8 mouse cellular contexts compared by ENCODE assay signal in genomic region chr13:46726288-46727037, GRCm38 (mm10). TPM values are rescaled to one million over a fixed set of nuclear protein-coding genes. Genes with fewer than 3 reads are reported as not detected.
DNase-seq lines count a peak whose midpoint lies in the region; ATAC-seq and TF ChIP-seq lines count a peak whose summit lies in the region.

No protein-coding gene starts in this region.

- peak overlapping the region; percentile 96 for H3K9ac ChIP-seq in heart, embryonic 14.5 days (ENCODE audit: low read length)
- peak overlapping the region; percentile 83 for H3K9ac ChIP-seq in CH12.LX (ENCODE audit: insufficient read depth, low read depth)
- peak overlapping the region; percentile 97 for H3K9ac ChIP-seq in heart, embryonic 15.5 days
- peak overlapping the region; percentile 98 for H3K9ac ChIP-seq in liver, embryonic 13.5 days

- TF ChIP-seq POLR2A in CH12.LX (IDR thresholded peaks at IDR 0.05; ENCODE audit: low read depth, low read length), result no peak; the same call in 1 of the 2 replicates

- ATAC-seq in heart, embryonic 14.5 days (ENCODE audit: insufficient number of reproducible peaks, insufficient read depth, low FRiP score, low read depth), result no peak
- ATAC-seq in heart, embryonic 15.5 days (replicated peaks; ENCODE audit: insufficient number of reproducible peaks, insufficient read depth, low FRiP score, low read depth), result no peak
- no peak for ATAC-seq in liver, embryonic 13.5 days (ENCODE audit: low read depth)

- in situ Hi-C loops in CH12.LX (cut with MboI; ENCODE audit: low pct_ligation_motif_present, low pct_unique_long_range_greater_than_20kb, low sequenced_read_pairs), result no loop called here

- TF ChIP-seq RAD21 in CH12.LX (IDR thresholded peaks at IDR 0.05; ENCODE audit: low read depth, low read length), result no peak

- H3K36me3 ChIP-seq in heart, embryonic 14.5 days (ENCODE audit: control insufficient read depth, insufficient read depth, low read length), result no peaks in the 10 kb centered on the region
- H3K36me3 ChIP-seq in CH12.LX (replicated peaks in 1 of 2; ENCODE audit: control insufficient read depth in 1 of 2, insufficient read depth in 1 of 2, low read length in 1 of 2), result no peaks in the 10 kb centered on the region
- H3K36me3 ChIP-seq in heart, embryonic 15.5 days, result no peaks in the 10 kb centered on the region
- no peaks in the 10 kb centered on the region for H3K36me3 ChIP-seq in liver, embryonic 13.5 days

- DNase-seq in heart, adult 9 months (ENCODE audit: low spot score in 2 of 2), result no peak
- peak; percentile 41 for DNase-seq in CH12.LX (ENCODE audit: extremely low read depth)
- DNase-seq in c-Kit-negative CD71-positive TER-119-positive erythroid progenitor cells, embryonic 14.5 days (ENCODE audit: low read depth, low spot score), result peak; percentile 45
- no peak for DNase-seq in liver, embryonic 13.5 days
- DNase-seq in right cerebral cortex, postnatal 4 days, result peak; percentile 34
- DNase-seq in adrenal gland, postnatal 25 days, result no peak

- peak overlapping the region; percentile 90 to 99 for H3K4me3 ChIP-seq in heart, embryonic 14.5 days (ENCODE audit: control insufficient read depth in 1 of 2, insufficient read depth in 1 of 2, low read depth in 1 of 2, low read length in 2 of 2)
- peak overlapping the region; percentile 81 to 96 (median 86) for H3K4me3 ChIP-seq in CH12.LX (replicated peaks in 1 of 3; ENCODE audit: low read depth in 2 of 3, low read length in 2 of 3, poor library complexity in 1 of 3)
- H3K4me3 ChIP-seq in heart, embryonic 15.5 days, result peak overlapping the region; percentile 99
- H3K4me3 ChIP-seq in liver, embryonic 13.5 days (replicated peaks), result peak overlapping the region; percentile 99

- no peak for TF ChIP-seq EP300 in CH12.LX (IDR thresholded peaks at IDR 0.05; ENCODE audit: low read length)

- WGBS in heart, embryonic 14.5 days, result under 1% methylated on average over 30 of the region's 30 CpGs
- under 1% methylated on average over 30 of the region's 30 CpGs for WGBS in heart, embryonic 15.5 days
- WGBS in liver, embryonic 13.5 days (ENCODE audit: insufficient replicate concordance), result under 1% methylated on average over 30 of the region's 30 CpGs

- H3K27me3 ChIP-seq in heart, embryonic 14.5 days (ENCODE audit: control insufficient read depth, insufficient read depth, low read length), result no peaks in the 10 kb centered on the region
- no peaks in the 10 kb centered on the region for H3K27me3 ChIP-seq in CH12.LX (replicated peaks)
- no peaks in the 10 kb centered on the region for H3K27me3 ChIP-seq in heart, embryonic 15.5 days
- no peaks in the 10 kb centered on the region for H3K27me3 ChIP-seq in liver, embryonic 13.5 days

- peak in 1 of 2 experiments; percentile 31; a peak in 2 of 4 replicates for TF ChIP-seq CTCF in CH12.LX (conservative IDR thresholded peaks at IDR 0.05 in 1 of 2, IDR thresholded peaks at IDR 0.05 in 1 of 2; ENCODE audit: low read depth in 2 of 2, low read length in 2 of 2)

- peak overlapping the region; percentile 87 for H3K4me2 ChIP-seq in heart, embryonic 14.5 days (ENCODE audit: low read length)
- H3K4me2 ChIP-seq in CH12.LX (ENCODE audit: insufficient read depth, low read depth, poor library complexity, severe bottlenecking), result peak overlapping the region; percentile 33
- peak overlapping the region; percentile 84 for H3K4me2 ChIP-seq in heart, embryonic 15.5 days
- peak overlapping the region; percentile 77 for H3K4me2 ChIP-seq in liver, embryonic 13.5 days

- dilution Hi-C loops in CH12.LX (cut with MboI; ENCODE audit: extremely low pct_ligation_motif_present, extremely low pct_unique_long_range_greater_than_20kb, low sequenced_read_pairs), result no loop called here

- no peaks in the 10 kb centered on the region for H3K9me3 ChIP-seq in heart, embryonic 14.5 days (ENCODE audit: control insufficient read depth, low read length)
- no peaks in the 10 kb centered on the region for H3K9me3 ChIP-seq in CH12.LX (replicated peaks; ENCODE audit: low read length)
- no peaks in the 10 kb centered on the region for H3K9me3 ChIP-seq in heart, embryonic 15.5 days (replicated peaks)
- H3K9me3 ChIP-seq in liver, embryonic 13.5 days (replicated peaks), result no peaks in the 10 kb centered on the region

- H3K4me1 ChIP-seq in heart, embryonic 14.5 days (ENCODE audit: control insufficient read depth in 2 of 2, insufficient read depth in 2 of 2, low read length in 2 of 2), result peaks cover 0 to 17% of the 10 kb centered on the region in 2 experiments; a peak in 2 of 4 replicates
- H3K4me1 ChIP-seq in CH12.LX (ENCODE audit: control insufficient read depth in 1 of 2, insufficient read depth in 2 of 2), result peaks cover 0 to 23% of the 10 kb centered on the region in 2 experiments; a peak in 2 of 4 replicates
- H3K4me1 ChIP-seq in heart, embryonic 15.5 days (replicated peaks), result peaks cover 19% of the 10 kb centered on the region
- H3K4me1 ChIP-seq in liver, embryonic 13.5 days (replicated peaks), result peaks cover 41% of the 10 kb centered on the region

- peak overlapping the region; percentile 91 to 97 for H3K27ac ChIP-seq in heart, embryonic 14.5 days (replicated peaks in 1 of 2; ENCODE audit: control insufficient read depth in 1 of 2, insufficient read depth in 1 of 2, low read depth in 2 of 2, low read length in 2 of 2)
- peak overlapping the region; percentile 77 for H3K27ac ChIP-seq in CH12.LX (ENCODE audit: insufficient read depth, low read depth)
- H3K27ac ChIP-seq in heart, embryonic 15.5 days, result peak overlapping the region; percentile 97
- H3K27ac ChIP-seq in liver, embryonic 13.5 days, result peak overlapping the region; percentile 99

- H3K79me2 ChIP-seq in CH12.LX (replicated peaks; ENCODE audit: control insufficient read depth, extremely low read depth, insufficient read depth, poor library complexity, severe bottlenecking), result peaks cover 51% of the 10 kb centered on the region

TF ChIP-seq in CH12.LX, 34 proteins besides CTCF, POLR2A, EP300 and RAD21:
- TF ChIP-seq TBP (conservative IDR thresholded peaks at IDR 0.05; ENCODE audit: low read depth, low read length) (0 out of 2 replicates have a peak, but pooled peaks have one; percentile 21), CHD1 (IDR thresholded peaks at IDR 0.05; ENCODE audit: low read depth, low read length) (peak; percentile 90), ZKSCAN1 (IDR thresholded peaks at IDR 0.05; ENCODE audit: borderline replicate concordance, low read depth, low read length) (no peak)

RNA-seq across cellular contexts. Expression of gene Nup153, which starts 1.3 kb away (rescaled TPM):
- polyA plus RNA-seq in heart, embryonic 14.5 days (2014; fragmentation: Nextera tagmentation; extraction: Ambion mirVana), result 16.4 and 18.8 TPM in 2 replicates
- total RNA-seq in CH12.LX (2012; rRNA removed) (60.6 and 73.6 TPM in 2 replicates), CH12.LX (2014; rRNA removed) (91.3 and 91.5 TPM in 2 replicates)
- polyA plus RNA-seq in CH12.LX (2012; ENCODE audit: insufficient read length, low read depth), result 79.2 and 118 TPM in 2 replicates
- 10.3 and 14.3 TPM in 2 replicates for polyA plus RNA-seq in heart, embryonic 15.5 days (2015; fragmentation: Nextera tagmentation; extraction: Ambion mirVana)
- polyA plus RNA-seq in liver, embryonic 13.5 days (2015; fragmentation: Nextera tagmentation; extraction: Ambion mirVana), result 18.6 and 20.7 TPM in 2 replicates
- total RNA-seq in adrenal gland, postnatal 25 days (2021), result 65.3 and 70.3 TPM in 2 replicates

RNA-seq across cellular contexts. Expression of gene Fam8a1, which starts 57.1 kb away (rescaled TPM):
- 11.6 and 12.4 TPM in 2 replicates for polyA plus RNA-seq in heart, embryonic 14.5 days (2014; fragmentation: Nextera tagmentation; extraction: Ambion mirVana)
- total RNA-seq in CH12.LX (2012; rRNA removed) (6.2 and 6.9 TPM in 2 replicates), CH12.LX (2014; rRNA removed) (9.9 and 10.1 TPM in 2 replicates)
- polyA plus RNA-seq in CH12.LX (2012; ENCODE audit: insufficient read length, low read depth), result 9.9 and 10.2 TPM in 2 replicates
- polyA plus RNA-seq in heart, embryonic 15.5 days (2015; fragmentation: Nextera tagmentation; extraction: Ambion mirVana), result 9.3 and 9.5 TPM in 2 replicates
- 3.0 TPM in 2 replicates for polyA plus RNA-seq in liver, embryonic 13.5 days (2015; fragmentation: Nextera tagmentation; extraction: Ambion mirVana)
- 52.3 and 53.6 TPM in 2 replicates for total RNA-seq in adrenal gland, postnatal 25 days (2021)

Comparison
In these comparisons a context has a peak if more than half of its experiments do, and no peak if none do; other contexts are left out.
1. H3K4me2 ChIP-seq: peak in every context shown above with its lines; median percentile 87 in heart, embryonic 14.5 days; 84 in heart, embryonic 15.5 days; 77 in liver, embryonic 13.5 days; 33 in CH12.LX.
2. DNase-seq: peak in CH12.LX (single experiment), c-Kit-negative CD71-positive TER-119-positive erythroid progenitor cells, embryonic 14.5 days (single experiment) and right cerebral cortex, postnatal 4 days (single experiment); none in heart, adult 9 months (0 of 2), liver, embryonic 13.5 days (single experiment) and adrenal gland, postnatal 25 days (single experiment).
3. Peak in every context shown above with its lines, with median percentiles within 50 percentile points of each other: H3K27ac ChIP-seq, H3K4me3 ChIP-seq and H3K9ac ChIP-seq.